Mouse (Mus musculus): ENCODE data around the gene Washc4. TPM values are rescaled to one million over a fixed set of nuclear protein-coding genes. Genes with fewer than 3 reads are reported as not detected.

The Washc4 gene
- total RNA-seq, 1 experiment: 38.2 TPM

GRCm38 (mm10) chr10:83630899-83631298 is 87.3 kb downstream of the Washc4 start:
- Histone ChIP-seq H3K27ac (ENCODE audit: insufficient read depth, low read depth, low read length, poor library complexity, severe bottlenecking) (no peak overlapping the region), H3K36me3 (ENCODE audit: control insufficient read depth, insufficient read depth, low read length, poor library complexity, severe bottlenecking) (no peaks in the 10 kb centered on the region; the same call in 1 of the 2 replicates), H3K9ac (ENCODE audit: insufficient read depth, low read depth, low read length, poor library complexity, severe bottlenecking) (no peak overlapping the region), H3K4me3 (ENCODE audit: insufficient read depth in 1 of 2, low read depth in 1 of 2, low read length in 2 of 2, poor library complexity in 1 of 2, severe bottlenecking in 1 of 2) (no peak overlapping the region), H3K9me3 (ENCODE audit: control insufficient read depth, insufficient read depth, low read depth, low read length) (no peaks in the 10 kb centered on the region), H3K4me1 (ENCODE audit: control insufficient read depth in 2 of 2, insufficient read depth in 2 of 2, low read length in 2 of 2, poor library complexity in 1 of 2) (no peaks in the 10 kb centered on the region)
- DNase-seq (ENCODE audit: low read depth, low spot score): no peak
- TF ChIP-seq MAFK (IDR thresholded peaks at IDR 0.05; ENCODE audit: insufficient read depth, low read depth, low read length): no peak
- no peak for TF ChIP-seq ZC3H11A (IDR thresholded peaks at IDR 0.05; ENCODE audit: borderline replicate concordance, low read depth, low read length)
- no peak for TF ChIP-seq CHD2 (IDR thresholded peaks at IDR 0.05; ENCODE audit: low read depth, low read length)
- no peak for TF ChIP-seq HCFC1 (IDR thresholded peaks at IDR 0.05; ENCODE audit: borderline replicate concordance, insufficient read depth, low read length)
- TF ChIP-seq ZNF384 (IDR thresholded peaks at IDR 0.05; ENCODE audit: low read depth, low read length): no peak
- in situ Hi-C loops (cut with MboI; ENCODE audit: low sequenced_read_pairs in 2 of 2, unreplicated experiment in 2 of 2): no loop called here

- H3K9ac ChIP-seq (ENCODE audit: insufficient read depth, low read depth, low read length, poor library complexity, severe bottlenecking): no peak overlapping the region
- no peak overlapping the region for H3K27ac ChIP-seq (ENCODE audit: insufficient read depth, low read depth, low read length, poor library complexity, severe bottlenecking)
- in situ Hi-C loops (cut with MboI; ENCODE audit: low sequenced_read_pairs in 2 of 2, unreplicated experiment in 2 of 2): no loop called here
- no peaks in the 10 kb centered on the region for H3K4me1 ChIP-seq (ENCODE audit: control insufficient read depth in 2 of 2, insufficient read depth in 2 of 2, low read length in 2 of 2, poor library complexity in 1 of 2)
- no peak overlapping the region for H3K4me3 ChIP-seq (ENCODE audit: insufficient read depth in 1 of 2, low read depth in 1 of 2, low read length in 2 of 2, poor library complexity in 1 of 2, severe bottlenecking in 1 of 2)
- DNase-seq (ENCODE audit: low read depth, low spot score): no peak
- H3K36me3 ChIP-seq (ENCODE audit: control insufficient read depth, insufficient read depth, low read length, poor library complexity, severe bottlenecking): no peaks in the 10 kb centered on the region; the same call in 1 of the 2 replicates
- no peaks in the 10 kb centered on the region for H3K9me3 ChIP-seq (ENCODE audit: control insufficient read depth, insufficient read depth, low read depth, low read length)
- no peak for TF ChIP-seq MAFK (IDR thresholded peaks at IDR 0.05; ENCODE audit: insufficient read depth, low read depth, low read length)
- TF ChIP-seq ZNF384 (IDR thresholded peaks at IDR 0.05; ENCODE audit: low read depth, low read length): no peak
- no peak for TF ChIP-seq HCFC1 (IDR thresholded peaks at IDR 0.05; ENCODE audit: borderline replicate concordance, insufficient read depth, low read length)
- no peak for TF ChIP-seq CHD2 (IDR thresholded peaks at IDR 0.05; ENCODE audit: low read depth, low read length)
- no peak for TF ChIP-seq ZC3H11A (IDR thresholded peaks at IDR 0.05; ENCODE audit: borderline replicate concordance, low read depth, low read length)
These were observed 88.2 kb downstream of the Washc4 start for GRCm38 (mm10) chr10:83631775-83632174.

GRCm38 (mm10) chr10:83632806-83633374 is 89.3 kb downstream of the Washc4 start:
- Histone ChIP-seq H3K4me1 (ENCODE audit: control insufficient read depth in 2 of 2, insufficient read depth in 2 of 2, low read length in 2 of 2, poor library complexity in 1 of 2) (no peaks in the 10 kb centered on the region), H3K4me3 (ENCODE audit: insufficient read depth in 1 of 2, low read depth in 1 of 2, low read length in 2 of 2, poor library complexity in 1 of 2, severe bottlenecking in 1 of 2) (no peak overlapping the region), H3K27ac (ENCODE audit: insufficient read depth, low read depth, low read length, poor library complexity, severe bottlenecking) (no peak overlapping the region), H3K9me3 (ENCODE audit: control insufficient read depth, insufficient read depth, low read depth, low read length) (no peaks in the 10 kb centered on the region), H3K36me3 (ENCODE audit: control insufficient read depth, insufficient read depth, low read length, poor library complexity, severe bottlenecking) (no peaks in the 10 kb centered on the region; the same call in 1 of the 2 replicates), H3K9ac (ENCODE audit: insufficient read depth, low read depth, low read length, poor library complexity, severe bottlenecking) (no peak overlapping the region)
- in situ Hi-C loops (cut with MboI; ENCODE audit: low sequenced_read_pairs in 2 of 2, unreplicated experiment in 2 of 2): no loop called here
- DNase-seq (ENCODE audit: low read depth, low spot score): no peak
- TF ChIP-seq MAFK (IDR thresholded peaks at IDR 0.05; ENCODE audit: insufficient read depth, low read depth, low read length): no peak
- TF ChIP-seq ZNF384 (IDR thresholded peaks at IDR 0.05; ENCODE audit: low read depth, low read length): no peak
- TF ChIP-seq HCFC1 (IDR thresholded peaks at IDR 0.05; ENCODE audit: borderline replicate concordance, insufficient read depth, low read length): no peak
- no peak for TF ChIP-seq ZC3H11A (IDR thresholded peaks at IDR 0.05; ENCODE audit: borderline replicate concordance, low read depth, low read length)
- no peak for TF ChIP-seq CHD2 (IDR thresholded peaks at IDR 0.05; ENCODE audit: low read depth, low read length)

GRCm38 (mm10) chr10:83634461-83634860 is 90.9 kb downstream of the Washc4 start:
- no peaks in the 10 kb centered on the region for H3K4me1 ChIP-seq (ENCODE audit: control insufficient read depth in 2 of 2, insufficient read depth in 2 of 2, low read length in 2 of 2, poor library complexity in 1 of 2)
- DNase-seq (ENCODE audit: low read depth, low spot score): no peak
- in situ Hi-C loops (cut with MboI; ENCODE audit: low sequenced_read_pairs in 2 of 2, unreplicated experiment in 2 of 2): no loop called here
- H3K27ac ChIP-seq (ENCODE audit: insufficient read depth, low read depth, low read length, poor library complexity, severe bottlenecking): no peak overlapping the region
- no peaks in the 10 kb centered on the region; the same call in 1 of the 2 replicates for H3K36me3 ChIP-seq (ENCODE audit: control insufficient read depth, insufficient read depth, low read length, poor library complexity, severe bottlenecking)
- H3K9me3 ChIP-seq (ENCODE audit: control insufficient read depth, insufficient read depth, low read depth, low read length): no peaks in the 10 kb centered on the region
- H3K9ac ChIP-seq (ENCODE audit: insufficient read depth, low read depth, low read length, poor library complexity, severe bottlenecking): no peak overlapping the region
- no peak overlapping the region for H3K4me3 ChIP-seq (ENCODE audit: insufficient read depth in 1 of 2, low read depth in 1 of 2, low read length in 2 of 2, poor library complexity in 1 of 2, severe bottlenecking in 1 of 2)
- TF ChIP-seq MAFK (IDR thresholded peaks at IDR 0.05; ENCODE audit: insufficient read depth, low read depth, low read length) (no peak), ZC3H11A (IDR thresholded peaks at IDR 0.05; ENCODE audit: borderline replicate concordance, low read depth, low read length) (no peak), HCFC1 (IDR thresholded peaks at IDR 0.05; ENCODE audit: borderline replicate concordance, insufficient read depth, low read length) (no peak), CHD2 (IDR thresholded peaks at IDR 0.05; ENCODE audit: low read depth, low read length) (no peak), ZNF384 (IDR thresholded peaks at IDR 0.05; ENCODE audit: low read depth, low read length) (no peak)
